Mouse (Mus musculus): ENCODE data around the gene Stard3. TPM values are rescaled to one million over a fixed set of nuclear protein-coding genes. Genes with fewer than 3 reads are reported as not detected.
A peak's percentile ranks its signal among the peaks of the same experiment; 100 is the strongest.

Gene Stard3
- polyA plus RNA-seq, 1 experiment = 131 TPM

DNA sequence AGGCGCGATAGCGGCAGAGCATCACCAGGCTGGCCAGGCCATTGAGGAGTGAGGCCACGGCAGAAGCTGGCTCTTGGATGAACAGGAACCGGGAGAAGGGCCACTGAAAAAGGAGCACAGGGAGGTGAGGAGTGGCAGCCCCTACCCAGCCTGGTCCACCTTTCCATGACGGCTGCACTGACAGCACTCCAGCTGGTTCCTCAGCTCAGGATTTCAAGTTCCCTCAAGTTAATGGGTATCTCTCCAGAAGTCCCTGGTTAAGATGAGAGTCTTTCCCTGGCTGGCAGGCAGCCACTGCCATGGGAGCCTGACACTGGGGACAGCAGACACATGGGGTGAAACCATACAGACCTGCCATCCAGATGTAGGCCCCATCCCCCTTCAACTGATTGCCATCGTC is 39.8 kb downstream of the Stard3 start:
- Histone ChIP-seq H3K4me3 (replicated peaks; ENCODE audit: extremely low read depth, low read depth, low read length) (no peak overlapping the region), H3K4me1 (ENCODE audit: control insufficient read depth, insufficient read depth, low read length) (peaks cover 10% of the 10 kb centered on the region)
- no peak for TF ChIP-seq CTCF (IDR thresholded peaks at IDR 0.05; ENCODE audit: insufficient read depth, low read length)
- TF ChIP-seq POLR2A (IDR thresholded peaks at IDR 0.05; ENCODE audit: borderline replicate concordance, extremely low read depth, low read depth, low read length) = no peak
- WGBS = 91% methylated on average over 7 of the region's 7 CpGs
- DNase-seq = no peak

DNA sequence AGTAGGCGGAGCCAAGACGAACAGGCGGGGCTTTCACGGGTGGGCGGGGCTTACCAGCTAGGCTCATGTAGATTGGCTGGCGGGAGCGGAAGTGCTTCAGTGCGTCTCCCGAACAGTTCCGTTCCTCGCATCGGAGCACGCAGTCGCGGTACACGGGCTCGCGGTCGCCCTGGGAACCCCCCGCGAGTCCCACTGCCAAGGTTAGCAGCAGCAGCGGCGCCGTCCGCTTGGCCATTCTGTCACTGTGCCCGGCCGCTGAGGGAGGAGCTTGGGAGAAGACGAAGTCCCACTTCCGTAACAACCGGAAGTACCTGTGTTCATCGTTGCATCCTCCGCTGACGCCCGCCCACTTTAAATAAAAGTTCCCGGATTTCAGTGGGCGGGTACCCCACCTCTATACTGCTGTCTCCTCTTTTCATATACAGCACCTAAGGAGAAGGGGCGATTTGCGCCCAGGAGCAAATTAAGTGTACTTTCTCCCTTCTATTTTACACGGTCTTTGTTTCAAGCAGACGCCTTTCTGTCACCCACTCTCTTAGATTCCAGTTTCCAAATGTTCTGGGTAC is 42.1 kb downstream of the Stard3 start, which contains the start of gene Pgap3:
Gene Pgap3 (minus strand): TSS at position 330 of the 566 bp plus-strand sequence.
- TF ChIP-seq POLR2A (IDR thresholded peaks at IDR 0.05; ENCODE audit: borderline replicate concordance, extremely low read depth, low read depth, low read length) (peak; percentile 72; the same call in 1 of the 2 replicates), CTCF (IDR thresholded peaks at IDR 0.05; ENCODE audit: insufficient read depth, low read length) (no peak)
- H3K4me3 ChIP-seq (replicated peaks; ENCODE audit: extremely low read depth, low read depth, low read length) = peak within 1 kb of the TSS; percentile 76
- WGBS = under 1% methylated on average over 40 of the region's 40 CpGs
- peaks cover 3% of the 10 kb centered on the region; the same call in 1 of the 2 replicates for H3K4me1 ChIP-seq (ENCODE audit: control insufficient read depth, insufficient read depth, low read length)
- DNase-seq = peak; percentile 87

DNA sequence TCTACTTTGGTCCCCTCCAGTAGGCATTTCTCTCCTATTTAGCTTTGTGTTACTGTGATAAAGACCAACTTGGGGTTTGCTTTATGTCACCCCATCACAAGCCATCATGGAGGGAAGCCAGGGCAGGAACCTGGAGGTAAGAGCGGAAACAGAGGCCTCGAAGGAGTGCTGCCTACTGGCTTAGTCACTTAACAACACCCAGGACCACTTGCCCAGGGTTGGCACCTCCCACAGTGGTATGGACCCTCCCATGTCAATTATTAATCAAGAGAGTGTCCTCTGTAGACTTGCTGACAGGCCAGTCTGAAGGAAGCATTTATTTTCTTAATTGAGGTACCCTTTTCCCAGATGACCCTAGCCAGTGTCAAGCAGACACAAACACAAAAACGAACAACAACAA is 42.6 kb downstream of the Stard3 start:
- WGBS = 42% methylated on average over 3 of the region's 3 CpGs
- H3K4me3 ChIP-seq (replicated peaks; ENCODE audit: extremely low read depth, low read depth, low read length) = no peak overlapping the region
- H3K4me1 ChIP-seq (ENCODE audit: control insufficient read depth, insufficient read depth, low read length) = peaks cover 3% of the 10 kb centered on the region; the same call in 1 of the 2 replicates
- DNase-seq = no peak
- no peak for TF ChIP-seq CTCF (IDR thresholded peaks at IDR 0.05; ENCODE audit: insufficient read depth, low read length)
- no peak for TF ChIP-seq POLR2A (IDR thresholded peaks at IDR 0.05; ENCODE audit: borderline replicate concordance, extremely low read depth, low read depth, low read length)

DNA sequence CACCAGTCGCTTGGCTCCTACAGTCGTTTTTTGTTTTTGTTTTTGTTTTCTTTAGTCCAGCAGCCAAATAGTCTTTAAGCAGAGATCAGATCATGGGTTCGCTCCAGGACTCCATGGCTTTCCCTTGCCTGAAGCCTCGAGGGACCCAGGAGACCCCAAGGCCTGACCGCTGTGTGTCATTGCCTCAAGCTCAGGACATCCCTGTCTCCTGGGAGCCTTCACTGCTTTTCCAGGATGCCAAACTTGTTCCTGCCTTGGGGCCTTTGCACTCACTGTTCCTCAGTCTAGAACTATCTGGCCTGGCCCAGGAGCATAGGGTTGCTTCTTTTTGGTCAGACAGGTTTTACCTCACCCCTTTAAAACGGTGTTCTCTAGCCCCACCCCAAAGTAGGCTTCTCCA is 48.5 kb downstream of the Stard3 start:
- Histone ChIP-seq H3K4me3 (replicated peaks; ENCODE audit: extremely low read depth, low read depth, low read length) (no peak overlapping the region), H3K4me1 (ENCODE audit: control insufficient read depth, insufficient read depth, low read length) (peaks cover 2% of the 10 kb centered on the region; the same call in 1 of the 2 replicates)
- no peak for DNase-seq
- 70% methylated on average over 6 of the region's 6 CpGs for WGBS
- TF ChIP-seq POLR2A (IDR thresholded peaks at IDR 0.05; ENCODE audit: borderline replicate concordance, extremely low read depth, low read depth, low read length) (no peak), CTCF (IDR thresholded peaks at IDR 0.05; ENCODE audit: insufficient read depth, low read length) (no peak)

DNA sequence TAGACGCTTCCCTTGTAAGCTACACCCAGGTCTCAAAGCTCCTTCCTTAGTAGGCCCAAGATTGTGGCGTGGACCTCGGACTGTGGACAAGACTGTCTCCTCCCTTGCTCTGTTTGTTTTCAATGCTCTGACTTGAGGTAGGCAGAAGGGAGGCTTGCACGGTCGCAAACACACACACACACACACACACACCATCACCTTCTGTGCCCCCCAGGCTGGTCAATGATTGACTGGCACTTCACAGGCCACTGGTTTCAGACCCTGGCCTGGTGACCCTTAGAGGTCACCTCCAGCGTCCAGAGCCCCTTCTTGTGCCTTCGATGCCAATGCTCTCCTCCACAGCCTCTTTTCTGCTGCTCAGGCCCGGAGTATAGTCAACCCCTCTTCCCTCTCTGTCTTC is 50.7 kb downstream of the Stard3 start:
- 53% methylated on average over 8 of the region's 8 CpGs for WGBS
- DNase-seq = no peak
- Histone ChIP-seq H3K4me3 (replicated peaks; ENCODE audit: extremely low read depth, low read depth, low read length) (no peak overlapping the region), H3K4me1 (ENCODE audit: control insufficient read depth, insufficient read depth, low read length) (peaks cover 10% of the 10 kb centered on the region)
- TF ChIP-seq CTCF (IDR thresholded peaks at IDR 0.05; ENCODE audit: insufficient read depth, low read length) (no peak), POLR2A (IDR thresholded peaks at IDR 0.05; ENCODE audit: borderline replicate concordance, extremely low read depth, low read depth, low read length) (no peak)

DNA sequence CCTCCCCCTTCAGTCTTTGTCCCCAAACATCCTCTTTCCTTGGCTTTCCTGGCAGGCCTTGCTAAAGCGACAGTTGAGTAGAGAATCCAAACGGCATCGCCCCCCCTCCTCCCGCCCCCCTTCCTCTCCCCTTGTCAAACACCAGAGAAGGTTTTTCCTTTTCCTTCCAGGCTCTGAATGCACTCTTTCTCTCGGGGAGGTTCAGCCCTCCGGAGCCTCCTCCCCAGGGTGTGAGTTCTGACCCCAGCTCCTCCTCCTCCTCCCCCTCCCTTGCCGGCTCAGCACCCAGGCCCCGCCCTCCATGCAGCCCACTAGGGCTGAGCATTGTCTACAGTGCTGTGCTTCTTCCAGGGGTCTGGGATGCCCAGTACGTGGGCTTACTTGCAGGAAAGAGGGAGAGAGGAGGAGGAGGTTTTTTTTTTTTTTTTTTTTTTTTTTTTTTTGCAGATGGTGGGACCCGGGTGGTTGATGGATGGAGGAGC is 51.2 kb downstream of the Stard3 start:
- WGBS = 11% methylated on average over 9 of the region's 10 CpGs
- DNase-seq = no peak
- TF ChIP-seq POLR2A (IDR thresholded peaks at IDR 0.05; ENCODE audit: borderline replicate concordance, extremely low read depth, low read depth, low read length) (no peak), CTCF (IDR thresholded peaks at IDR 0.05; ENCODE audit: insufficient read depth, low read length) (no peak)
- H3K4me1 ChIP-seq (ENCODE audit: control insufficient read depth, insufficient read depth, low read length) = peaks cover 14% of the 10 kb centered on the region
- no peak overlapping the region for H3K4me3 ChIP-seq (replicated peaks; ENCODE audit: extremely low read depth, low read depth, low read length)

DNA sequence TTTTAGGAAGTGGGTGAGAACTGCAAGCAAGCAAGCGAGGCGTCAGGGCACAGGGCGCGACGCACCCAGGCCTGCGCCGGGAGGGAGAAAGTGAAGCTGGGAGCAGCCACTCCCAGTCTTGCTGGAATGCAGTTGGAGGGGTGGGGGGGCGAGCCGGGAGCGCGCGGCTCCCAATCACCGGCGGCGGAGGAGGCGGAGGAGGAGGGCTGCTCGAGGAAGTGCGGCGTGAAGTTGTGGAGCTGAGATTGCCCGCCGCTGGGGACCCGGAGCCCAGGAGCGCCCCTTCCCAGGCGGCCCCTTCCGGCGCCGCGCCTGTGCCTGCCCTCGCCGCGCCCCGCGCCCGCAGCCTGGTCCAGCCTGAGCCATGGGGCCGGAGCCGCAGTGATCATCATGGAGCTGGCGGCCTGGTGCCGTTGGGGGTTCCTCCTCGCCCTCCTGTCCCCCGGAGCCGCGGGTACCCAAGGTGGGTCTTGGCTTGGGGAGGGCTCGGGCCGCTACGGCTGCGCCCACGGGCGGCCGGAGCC is 54.2 kb downstream of the Stard3 start, which contains the start of gene Erbb2:
Gene Erbb2 (plus strand): TSS at position 198 of the 524 bp plus-strand sequence.
- Histone ChIP-seq H3K4me3 (replicated peaks; ENCODE audit: extremely low read depth, low read depth, low read length) (peak within 1 kb of the TSS; percentile 90), H3K4me1 (ENCODE audit: control insufficient read depth, insufficient read depth, low read length) (peaks cover 20% of the 10 kb centered on the region)
- peak; percentile 68 for DNase-seq
- TF ChIP-seq CTCF (IDR thresholded peaks at IDR 0.05; ENCODE audit: insufficient read depth, low read length) (no peak), POLR2A (IDR thresholded peaks at IDR 0.05; ENCODE audit: borderline replicate concordance, extremely low read depth, low read depth, low read length) (peak; percentile 85; the same call in 1 of the 2 replicates)
- 1% methylated on average over 48 of the region's 49 CpGs for WGBS

DNA sequence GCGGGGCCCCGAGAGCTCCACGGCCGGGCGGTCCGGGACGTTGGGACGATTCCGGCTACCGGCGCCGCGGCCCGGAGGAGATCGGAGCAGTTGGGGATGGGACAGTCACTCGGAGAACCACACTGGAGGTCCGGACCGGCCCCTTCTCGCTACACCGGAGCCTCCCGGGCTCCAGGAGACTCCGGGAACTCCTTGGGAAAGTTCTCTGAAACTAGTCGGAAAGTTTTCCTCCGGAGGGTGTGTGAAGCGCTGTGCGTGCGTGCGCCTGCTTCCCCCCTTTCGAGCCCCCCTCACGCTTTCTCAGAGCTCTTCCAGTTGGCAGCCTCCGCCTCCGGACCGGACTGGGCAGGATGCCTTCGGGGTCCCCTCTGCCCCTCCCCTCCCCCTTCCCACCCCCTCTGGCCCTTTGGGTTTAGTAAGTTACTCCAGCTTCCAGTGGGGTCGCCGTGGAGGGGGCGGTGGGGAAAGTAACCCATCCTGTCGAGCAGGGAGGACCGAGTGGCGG is 54.7 kb downstream of the Stard3 start:
- DNase-seq = peak; percentile 58
- Histone ChIP-seq H3K4me3 (replicated peaks; ENCODE audit: extremely low read depth, low read depth, low read length) (peak overlapping the region; percentile 90), H3K4me1 (ENCODE audit: control insufficient read depth, insufficient read depth, low read length) (peaks cover 20% of the 10 kb centered on the region)
- WGBS = under 1% methylated on average over 40 of the region's 40 CpGs
- TF ChIP-seq POLR2A (IDR thresholded peaks at IDR 0.05; ENCODE audit: borderline replicate concordance, extremely low read depth, low read depth, low read length) (no peak; the same call in 1 of the 2 replicates), CTCF (IDR thresholded peaks at IDR 0.05; ENCODE audit: insufficient read depth, low read length) (no peak)

DNA sequence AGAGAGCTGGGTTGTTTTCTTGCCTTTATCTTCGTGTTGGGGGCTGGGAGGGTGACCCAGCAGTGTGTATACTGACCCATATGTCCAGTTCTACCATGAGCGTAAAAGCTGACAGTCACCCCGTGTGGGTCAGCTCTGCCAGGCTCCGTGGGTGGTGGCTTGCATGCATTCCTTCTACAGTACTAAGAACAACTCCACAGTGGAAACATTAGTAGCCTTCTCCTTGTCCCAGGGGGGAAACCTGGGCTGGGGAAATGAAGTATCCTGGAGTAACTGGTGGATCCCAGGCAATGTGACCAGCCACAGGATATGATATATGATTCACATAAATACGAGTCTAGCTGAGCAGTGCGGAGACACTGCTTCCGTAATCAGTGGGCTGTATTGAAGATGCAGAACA is 55.6 kb downstream of the Stard3 start:
- DNase-seq = no peak
- 19% methylated on average over 7 of the region's 7 CpGs for WGBS
- Histone ChIP-seq H3K4me3 (replicated peaks; ENCODE audit: extremely low read depth, low read depth, low read length) (peak overlapping the region; percentile 90), H3K4me1 (ENCODE audit: control insufficient read depth, insufficient read depth, low read length) (peaks cover 22% of the 10 kb centered on the region)
- TF ChIP-seq CTCF (IDR thresholded peaks at IDR 0.05; ENCODE audit: insufficient read depth, low read length) = no peak

DNA sequence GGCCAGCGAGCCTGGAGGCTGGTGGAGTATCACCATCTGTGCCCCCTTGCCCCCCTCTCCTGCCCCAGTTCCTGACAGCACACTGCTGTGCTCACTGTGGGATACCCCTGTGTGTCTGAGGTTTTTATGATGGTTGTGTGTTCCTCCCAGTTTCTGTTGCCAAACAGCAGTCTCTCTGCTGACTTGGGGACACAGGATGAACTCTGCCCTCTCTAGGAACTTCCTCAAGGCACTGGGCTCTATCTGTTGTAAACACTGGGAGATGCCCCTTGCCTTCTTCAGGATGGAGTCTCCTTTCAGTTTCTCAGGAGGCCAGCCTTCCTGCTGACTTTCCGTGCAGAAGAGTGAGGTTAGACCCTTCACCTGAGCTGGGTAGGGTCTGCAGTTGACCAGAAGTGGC is 56.0 kb downstream of the Stard3 start:
- no peak for DNase-seq
- 27% methylated on average over 2 of the region's 2 CpGs for WGBS
- no peak overlapping the region for H3K4me3 ChIP-seq (replicated peaks; ENCODE audit: extremely low read depth, low read depth, low read length)
- peaks cover 22% of the 10 kb centered on the region for H3K4me1 ChIP-seq (ENCODE audit: control insufficient read depth, insufficient read depth, low read length)
- no peak for TF ChIP-seq CTCF (IDR thresholded peaks at IDR 0.05; ENCODE audit: insufficient read depth, low read length)
- TF ChIP-seq POLR2A (IDR thresholded peaks at IDR 0.05; ENCODE audit: borderline replicate concordance, extremely low read depth, low read depth, low read length) = no peak
